Mouse (Mus musculus): ENCODE data around the gene Gm17617. TPM values are rescaled to one million over a fixed set of nuclear protein-coding genes. Genes with fewer than 3 reads are reported as not detected.
"Not testable (repeated sequence)": the region's sequence is repeated elsewhere in the genome, so short reads cannot be mapped to it uniquely, and the experiment has no call there.

The Gm17617 gene
- polyA plus RNA-seq, 1 experiment from 2014 or later: not detected

DNA sequence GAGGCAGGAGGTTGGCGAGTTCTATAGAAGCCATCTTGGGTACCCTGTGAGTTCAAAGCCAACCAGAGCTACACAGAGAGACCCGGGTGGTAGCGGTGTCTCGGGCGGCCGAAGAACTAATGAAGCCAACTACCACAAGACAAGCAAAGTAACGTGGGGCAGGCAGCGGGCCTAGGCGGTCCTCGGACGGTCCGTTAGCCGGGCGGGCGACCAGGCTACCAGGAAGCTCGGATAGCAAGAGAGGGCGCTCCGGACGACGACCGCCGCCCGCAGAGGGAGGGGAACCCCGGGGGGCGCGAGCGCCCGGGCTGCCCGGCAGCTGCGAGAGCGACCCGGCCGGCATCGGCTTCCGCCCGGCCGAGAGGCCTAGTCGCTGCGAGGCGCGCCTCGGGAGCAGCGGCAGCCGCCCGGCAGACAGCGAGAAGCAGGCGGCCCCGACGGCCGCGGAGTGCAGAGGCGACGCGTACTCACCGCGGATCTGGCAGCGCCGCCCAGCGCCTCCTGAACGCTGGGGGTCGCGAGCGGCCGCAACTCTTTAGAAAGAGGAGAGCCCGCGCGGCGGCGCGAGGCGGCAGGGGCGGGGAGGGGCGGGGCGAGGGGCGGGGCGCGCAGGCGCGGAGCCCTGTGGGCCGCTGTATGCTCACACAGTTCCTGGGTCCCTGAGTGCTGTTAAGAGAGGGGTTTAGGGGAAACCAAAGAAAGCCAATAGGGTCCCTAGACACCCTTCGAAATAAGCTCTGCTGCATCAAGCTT lies 33.4 kb downstream of the Gm17617 start, which contains the start of gene Uimc1:
Gene Uimc1 (minus strand): TSS at position 575 of the 753 bp plus-strand sequence.
- ChIA-PET CTCF (interaction anchor here (1.0 kb wide), 1 partner anchor 36 kb away, joined by 3 read pairs; no protein-coding TSS in a partner anchor), POLR2A (no interaction called here)
- in situ Hi-C loops (cut with MboI; ENCODE audit: low pct_unique_long_range_greater_than_20kb): no loop called here
- H3K27me3 ChIP-seq: no peaks in the 10 kb centered on the region
- DNase-seq (ENCODE audit: low read depth, low spot score) (no peak), ATAC-seq (peak; percentile 79)
- no peak for TF ChIP-seq CTCF (IDR thresholded peaks at IDR 0.05)

DNA sequence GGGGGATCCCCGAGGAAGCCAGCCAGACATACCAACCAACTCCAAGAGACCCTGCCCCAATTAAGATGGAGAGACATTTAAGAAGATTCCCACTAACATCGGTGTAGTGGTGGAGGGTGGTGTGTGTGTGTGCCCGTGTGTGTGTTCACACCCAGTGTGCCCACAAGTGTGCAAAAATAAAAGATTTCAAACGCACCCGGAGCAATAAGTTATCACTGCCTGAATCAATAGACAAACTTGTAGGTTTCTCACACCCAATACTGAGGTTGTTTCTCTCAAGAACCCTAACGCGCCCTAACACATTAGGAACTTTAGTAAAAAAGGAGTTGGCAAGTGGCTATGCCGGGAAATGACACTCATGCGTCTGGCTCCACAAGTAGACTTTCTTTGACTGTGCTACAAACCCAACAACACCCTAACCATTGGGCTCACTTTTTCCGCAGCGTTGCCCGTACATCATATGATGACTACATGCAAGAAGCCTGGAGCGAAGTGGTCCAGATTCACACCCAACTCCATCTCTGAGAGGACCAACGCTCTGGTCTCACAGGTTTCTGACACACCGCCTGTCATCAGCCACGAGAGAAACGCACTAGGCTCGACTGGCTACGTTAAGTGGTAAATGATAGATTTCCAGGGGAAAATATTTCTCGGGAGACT lies 34.2 kb downstream of the Gm17617 start:
- POLR2A ChIA-PET: no interaction called here
- CTCF ChIA-PET: interaction anchor here (1.8 kb wide), 1 partner anchor 15 kb away, joined by 5 read pairs; no protein-coding TSS in a partner anchor
- DNase-seq (ENCODE audit: low read depth, low spot score) (no peak), ATAC-seq (peak; percentile 34)
- in situ Hi-C loops (cut with MboI; ENCODE audit: low pct_unique_long_range_greater_than_20kb): no loop called here
- no peaks in the 10 kb centered on the region for H3K27me3 ChIP-seq
- no peak for TF ChIP-seq CTCF (IDR thresholded peaks at IDR 0.05)

DNA sequence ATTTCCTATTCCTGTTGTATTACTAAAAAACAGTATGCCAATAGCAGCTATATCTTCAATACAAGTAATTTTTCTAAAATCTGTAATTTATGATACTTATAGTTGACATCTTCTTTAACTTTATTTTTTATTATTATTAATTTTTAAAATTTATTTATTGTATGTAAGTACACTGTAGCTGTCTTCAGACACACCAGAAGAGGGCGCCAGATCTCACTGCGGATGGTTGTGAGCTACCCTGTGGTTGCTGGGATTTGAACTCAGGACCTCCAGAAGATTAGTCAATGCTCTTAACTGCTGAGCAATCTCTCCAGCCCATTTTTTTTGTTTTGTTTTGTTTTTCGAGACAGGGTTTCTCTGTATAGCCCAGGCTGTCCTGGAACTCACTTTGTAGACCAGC lies 35.5 kb downstream of the Gm17617 start:
- CTCF ChIA-PET: interaction anchor here (1.1 to 1.8 kb wide), 2 partner anchors 10 to 13 kb away, joined by 3 to 5 read pairs; no protein-coding TSS in a partner anchor
- DNase-seq (ENCODE audit: low read depth, low spot score); ATAC-seq; in situ Hi-C loops (cut with MboI; ENCODE audit: low pct_unique_long_range_greater_than_20kb); H3K27me3 ChIP-seq: not testable (repeated sequence)
- POLR2A ChIA-PET: interaction anchor here (0.6 kb wide), 2 partner anchors 13 to 34 kb away, joined by 3 to 4 read pairs; no protein-coding TSS in a partner anchor

DNA sequence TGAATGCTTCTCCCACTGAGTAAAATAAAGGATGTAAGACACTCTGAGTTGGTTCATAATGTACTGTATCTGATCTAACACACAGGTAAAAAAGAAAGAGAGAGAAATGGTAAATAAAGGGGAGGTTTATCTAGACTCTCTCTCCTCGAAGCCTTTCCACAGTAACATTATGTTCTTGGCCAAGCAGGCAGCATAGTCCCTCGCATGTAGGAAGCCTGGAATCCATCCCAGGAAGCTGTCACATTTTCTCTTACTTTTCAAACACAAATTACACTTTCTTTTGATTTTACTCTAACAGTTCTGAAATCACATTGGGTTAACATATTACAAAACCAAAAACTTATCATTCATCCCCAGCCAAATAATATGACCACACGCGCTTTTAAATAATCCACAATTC lies 40.8 kb downstream of the Gm17617 start:
- ATAC-seq (no peak), DNase-seq (ENCODE audit: low read depth, low spot score) (no peak)
- no peak for TF ChIP-seq CTCF (IDR thresholded peaks at IDR 0.05)
- ChIA-PET CTCF (no interaction called here), POLR2A (no interaction called here)
- in situ Hi-C loops (cut with MboI; ENCODE audit: low pct_unique_long_range_greater_than_20kb): no loop called here
- no peaks in the 10 kb centered on the region for H3K27me3 ChIP-seq

Other genes starting within 250 kb of the Gm17617 start
- gene Unc5a, start 184.1 kb downstream of the Gm17617 start, polyA plus RNA-seq (2021): not detected
- gene Hk3, start 112.2 kb downstream of the Gm17617 start, polyA plus RNA-seq (2021): not detected
- 38.1 TPM for gene Uimc1, start 33.2 kb downstream of the Gm17617 start, polyA plus RNA-seq (2021)
- gene Zfp346, start 28.2 kb downstream of the Gm17617 start, polyA plus RNA-seq (2021): 22.2 TPM
- 2.6 TPM for gene Fgfr4, start 19.1 kb upstream of the Gm17617 start, polyA plus RNA-seq (2021)
- gene Nsd1, start 76.2 kb upstream of the Gm17617 start, polyA plus RNA-seq (2021): 15.1 TPM
- 300 TPM for gene Prelid1, start 187.0 kb upstream of the Gm17617 start, polyA plus RNA-seq (2021)
- 94.0 TPM for gene Rab24, start 188.4 kb upstream of the Gm17617 start, polyA plus RNA-seq (2021)
- gene Mxd3, start 196.3 kb upstream of the Gm17617 start, polyA plus RNA-seq (2021): 14.8 TPM
- gene Lman2, start 229.2 kb upstream of the Gm17617 start, polyA plus RNA-seq (2021): 145 TPM
- 0.54 TPM for gene Rgs14, start 236.2 kb upstream of the Gm17617 start, polyA plus RNA-seq (2021)